Mouse (Mus musculus) heart, adult 2 months (tissue): ENCODE measurements around the gene Rtn1.

Experiments used
- EP300 ChIP-seq: fragments of 200-500 bp; IDR thresholded peaks from 2 replicates; pipeline ENCODE4 v1.6.1; 2011; ENCODE audit warnings: low read depth, low read length, control low read depth; ENCODE audit not compliant: insufficient read depth
- POLR2A ChIP-seq: fragments of 200-500 bp; IDR thresholded peaks from 2 replicates; pipeline ENCODE4 v1.6.1; 2011; ENCODE audit warnings: mild to moderate bottlenecking, low read depth, low read length, control low read depth; ENCODE audit not compliant: insufficient read depth

- TF ChIP-seq POLR2A: no peak
- no peak for TF ChIP-seq EP300
Measured at GRCm38 (mm10) chr12:72257000-72257399, 151.9 kb downstream of the Rtn1 start.
